Mouse (Mus musculus): ENCODE results near the gene Arhgef12. TPM values are rescaled to one million over a fixed set of nuclear protein-coding genes. Genes with fewer than 3 reads are reported as not detected.

Arhgef12 gene
- polyA plus RNA-seq, 1 experiment from 2014 or later: 16.8 TPM

- WGBS (ENCODE audit: insufficient replicate concordance): 87% methylated on average over 3 of the region's 3 CpGs
- H3K36me3 ChIP-seq (ENCODE audit: control insufficient read depth, insufficient read depth, low read length): no peaks in the 10 kb centered on the region
- H3K4me1 ChIP-seq (ENCODE audit: control insufficient read depth, insufficient read depth, low read length): peaks cover 19% of the 10 kb centered on the region
- no peak overlapping the region for H3K27ac ChIP-seq (ENCODE audit: low read depth, low read length)
- no peak overlapping the region for H3K4me3 ChIP-seq (ENCODE audit: low read depth, low read length)
- no peak overlapping the region for H3K9ac ChIP-seq (ENCODE audit: low read depth, low read length)
- H3K4me2 ChIP-seq: no peak overlapping the region
- no peaks in the 10 kb centered on the region for H3K9me3 ChIP-seq (replicated peaks; ENCODE audit: control insufficient read depth, low read length)
- H3K27me3 ChIP-seq (ENCODE audit: control insufficient read depth, insufficient read depth, low read length): no peaks in the 10 kb centered on the region
- ATAC-seq (replicated peaks; ENCODE audit: insufficient number of reproducible peaks, low FRiP score, low TSS enrichment): no peak
These were observed 28.3 kb downstream of the Arhgef12 start for GRCm38 (mm10) chr9:43078711-43079110.

DNA sequence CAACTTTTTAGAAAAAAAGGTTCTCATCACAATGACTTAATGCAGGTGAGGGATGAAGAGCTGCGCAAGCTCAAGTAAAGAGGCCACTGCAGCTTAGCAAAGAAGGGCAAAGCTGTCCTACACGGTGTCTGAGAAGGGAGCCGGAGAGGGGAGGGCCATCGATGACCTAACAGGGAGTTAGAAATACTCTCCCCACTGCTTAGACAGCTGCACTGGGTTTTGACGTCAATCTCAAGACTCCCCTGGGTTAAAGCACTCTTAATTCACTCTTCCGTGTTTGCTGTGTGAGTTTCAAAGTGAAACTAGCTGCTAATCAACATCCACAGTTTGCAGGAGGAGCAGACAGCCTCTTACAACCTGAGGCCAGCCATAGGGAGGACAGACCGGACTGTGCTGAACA is 30.9 kb downstream of the Arhgef12 start:
- no peak for ATAC-seq (replicated peaks; ENCODE audit: insufficient number of reproducible peaks, low FRiP score, low TSS enrichment)
- no peak overlapping the region for H3K4me2 ChIP-seq
- 74% methylated on average over 7 of the region's 7 CpGs for WGBS (ENCODE audit: insufficient replicate concordance)
- H3K4me1 ChIP-seq (ENCODE audit: control insufficient read depth, insufficient read depth, low read length): peaks cover 14% of the 10 kb centered on the region
- H3K9me3 ChIP-seq (replicated peaks; ENCODE audit: control insufficient read depth, low read length): no peaks in the 10 kb centered on the region
- no peaks in the 10 kb centered on the region for H3K27me3 ChIP-seq (ENCODE audit: control insufficient read depth, insufficient read depth, low read length)
- no peak overlapping the region for H3K27ac ChIP-seq (ENCODE audit: low read depth, low read length)
- no peaks in the 10 kb centered on the region for H3K36me3 ChIP-seq (ENCODE audit: control insufficient read depth, insufficient read depth, low read length)
- H3K9ac ChIP-seq (ENCODE audit: low read depth, low read length): no peak overlapping the region
- no peak overlapping the region for H3K4me3 ChIP-seq (ENCODE audit: low read depth, low read length)

DNA sequence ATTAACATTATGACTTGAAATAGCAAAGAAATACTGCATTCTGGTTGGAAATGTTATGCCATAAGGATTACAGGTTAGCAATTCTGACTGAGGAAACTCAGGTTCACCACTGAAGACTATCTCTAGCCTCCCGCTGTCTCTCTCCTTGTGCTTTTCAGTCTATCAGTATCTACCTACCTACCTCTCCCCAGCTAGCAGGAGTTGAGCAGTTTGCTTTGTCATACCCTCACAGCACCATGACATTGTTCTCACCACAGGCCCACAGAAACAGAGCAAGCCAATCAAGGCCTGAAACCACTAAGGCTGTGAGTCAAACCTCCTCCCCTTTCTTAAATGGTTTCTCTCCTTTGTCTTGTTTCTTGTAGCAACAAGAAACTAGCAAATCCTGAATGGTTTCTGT is 32.4 kb downstream of the Arhgef12 start:
- no peak for ATAC-seq (replicated peaks; ENCODE audit: insufficient number of reproducible peaks, low FRiP score, low TSS enrichment)
- WGBS (ENCODE audit: insufficient replicate concordance): 84% methylated on average over 1 of the region's 1 CpGs

GRCm38 (mm10) chr9:43071741-43072140 is 35.3 kb downstream of the Arhgef12 start:
- Histone ChIP-seq H3K27me3 (ENCODE audit: control insufficient read depth, insufficient read depth, low read length) (no peaks in the 10 kb centered on the region), H3K4me3 (ENCODE audit: low read depth, low read length) (no peak overlapping the region), H3K9ac (ENCODE audit: low read depth, low read length) (no peak overlapping the region), H3K4me1 (ENCODE audit: control insufficient read depth, insufficient read depth, low read length) (peaks cover 16% of the 10 kb centered on the region), H3K27ac (ENCODE audit: low read depth, low read length) (no peak overlapping the region), H3K4me2 (no peak overlapping the region), H3K9me3 (replicated peaks; ENCODE audit: control insufficient read depth, low read length) (no peaks in the 10 kb centered on the region), H3K36me3 (ENCODE audit: control insufficient read depth, insufficient read depth, low read length) (no peaks in the 10 kb centered on the region)
- 54% methylated on average over 2 of the region's 2 CpGs for WGBS (ENCODE audit: insufficient replicate concordance)
- ATAC-seq (replicated peaks; ENCODE audit: insufficient number of reproducible peaks, low FRiP score, low TSS enrichment): no peak

More for the DNA sequence above, 32.4 kb downstream of the Arhgef12 start:
- Histone ChIP-seq H3K4me2 (no peak overlapping the region), H3K9me3 (replicated peaks; ENCODE audit: control insufficient read depth, low read length) (no peaks in the 10 kb centered on the region), H3K27me3 (ENCODE audit: control insufficient read depth, insufficient read depth, low read length) (no peaks in the 10 kb centered on the region), H3K27ac (ENCODE audit: low read depth, low read length) (no peak overlapping the region), H3K9ac (ENCODE audit: low read depth, low read length) (no peak overlapping the region), H3K4me1 (ENCODE audit: control insufficient read depth, insufficient read depth, low read length) (peaks cover 8% of the 10 kb centered on the region), H3K36me3 (ENCODE audit: control insufficient read depth, insufficient read depth, low read length) (no peaks in the 10 kb centered on the region), H3K4me3 (ENCODE audit: low read depth, low read length) (no peak overlapping the region)

GRCm38 (mm10) chr9:43071176-43071575 is 35.9 kb downstream of the Arhgef12 start:
- no peaks in the 10 kb centered on the region for H3K9me3 ChIP-seq (replicated peaks; ENCODE audit: control insufficient read depth, low read length)
- H3K4me2 ChIP-seq: no peak overlapping the region
- H3K4me3 ChIP-seq (ENCODE audit: low read depth, low read length): no peak overlapping the region
- 33% methylated on average over 4 of the region's 4 CpGs for WGBS (ENCODE audit: insufficient replicate concordance)
- H3K27me3 ChIP-seq (ENCODE audit: control insufficient read depth, insufficient read depth, low read length): no peaks in the 10 kb centered on the region
- H3K9ac ChIP-seq (ENCODE audit: low read depth, low read length): no peak overlapping the region
- no peaks in the 10 kb centered on the region for H3K36me3 ChIP-seq (ENCODE audit: control insufficient read depth, insufficient read depth, low read length)
- no peak overlapping the region for H3K27ac ChIP-seq (ENCODE audit: low read depth, low read length)
- no peak for ATAC-seq (replicated peaks; ENCODE audit: insufficient number of reproducible peaks, low FRiP score, low TSS enrichment)
- H3K4me1 ChIP-seq (ENCODE audit: control insufficient read depth, insufficient read depth, low read length): peaks cover 13% of the 10 kb centered on the region

DNA sequence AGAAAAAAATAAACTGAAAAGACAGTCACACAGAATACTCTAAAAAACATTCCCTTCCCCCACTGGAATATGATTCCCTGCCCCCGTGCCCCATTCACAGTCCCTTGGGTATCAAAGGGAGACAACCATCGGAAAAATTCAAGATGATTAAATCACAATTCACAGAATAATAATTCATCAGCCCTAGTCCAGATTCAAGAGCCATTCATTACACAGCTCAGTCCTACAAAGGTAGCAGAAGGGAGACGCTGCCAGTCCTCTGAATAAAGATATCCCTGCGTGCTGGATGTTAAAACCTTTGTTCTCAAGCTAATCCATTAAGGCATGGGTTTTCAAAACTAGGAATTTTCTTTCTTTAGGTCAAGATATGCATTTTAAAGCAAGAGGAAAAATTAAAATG is 36.5 kb downstream of the Arhgef12 start:
- no peaks in the 10 kb centered on the region for H3K9me3 ChIP-seq (replicated peaks; ENCODE audit: control insufficient read depth, low read length)
- no peaks in the 10 kb centered on the region for H3K36me3 ChIP-seq (ENCODE audit: control insufficient read depth, insufficient read depth, low read length)
- peaks cover 12% of the 10 kb centered on the region for H3K4me1 ChIP-seq (ENCODE audit: control insufficient read depth, insufficient read depth, low read length)
- no peak overlapping the region for H3K4me3 ChIP-seq (ENCODE audit: low read depth, low read length)
- no peak overlapping the region for H3K27ac ChIP-seq (ENCODE audit: low read depth, low read length)
- ATAC-seq (replicated peaks; ENCODE audit: insufficient number of reproducible peaks, low FRiP score, low TSS enrichment): no peak
- no peak overlapping the region for H3K4me2 ChIP-seq
- no peaks in the 10 kb centered on the region for H3K27me3 ChIP-seq (ENCODE audit: control insufficient read depth, insufficient read depth, low read length)
- no peak overlapping the region for H3K9ac ChIP-seq (ENCODE audit: low read depth, low read length)
- WGBS (ENCODE audit: insufficient replicate concordance): 78% methylated on average over 4 of the region's 4 CpGs

- no peak overlapping the region for H3K4me2 ChIP-seq
- H3K36me3 ChIP-seq (ENCODE audit: control insufficient read depth, insufficient read depth, low read length): no peaks in the 10 kb centered on the region
- H3K9me3 ChIP-seq (replicated peaks; ENCODE audit: control insufficient read depth, low read length): no peaks in the 10 kb centered on the region
- H3K4me3 ChIP-seq (ENCODE audit: low read depth, low read length): no peak overlapping the region
- no peak overlapping the region for H3K9ac ChIP-seq (ENCODE audit: low read depth, low read length)
- no peak for ATAC-seq (replicated peaks; ENCODE audit: insufficient number of reproducible peaks, low FRiP score, low TSS enrichment)
- WGBS (ENCODE audit: insufficient replicate concordance): 89% methylated on average over 2 of the region's 2 CpGs
- H3K27ac ChIP-seq (ENCODE audit: low read depth, low read length): no peak overlapping the region
- no peaks in the 10 kb centered on the region for H3K27me3 ChIP-seq (ENCODE audit: control insufficient read depth, insufficient read depth, low read length)
- H3K4me1 ChIP-seq (ENCODE audit: control insufficient read depth, insufficient read depth, low read length): peaks cover 12% of the 10 kb centered on the region
These were observed 36.9 kb downstream of the Arhgef12 start for GRCm38 (mm10) chr9:43070153-43070552.

DNA sequence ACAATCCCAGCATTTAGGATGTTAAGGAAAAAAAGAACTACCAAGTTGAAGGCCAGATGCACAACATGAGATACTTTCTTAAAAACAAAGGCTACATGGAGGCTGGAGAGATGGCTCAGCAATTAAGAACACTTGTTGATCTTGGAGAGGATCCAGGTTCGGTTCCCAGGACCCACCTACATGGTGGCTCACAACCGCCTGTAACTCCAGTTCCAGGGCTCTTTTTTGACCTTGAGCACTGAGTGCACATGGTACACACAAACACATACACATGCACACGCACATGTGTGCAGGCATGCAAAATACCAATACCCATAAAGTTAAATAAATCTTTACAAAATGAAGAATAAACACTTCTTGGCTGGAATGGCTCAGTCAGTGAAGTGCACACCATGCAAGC is 39.1 kb downstream of the Arhgef12 start:
- H3K27me3 ChIP-seq (ENCODE audit: control insufficient read depth, insufficient read depth, low read length): no peaks in the 10 kb centered on the region
- H3K9me3 ChIP-seq (replicated peaks; ENCODE audit: control insufficient read depth, low read length): no peaks in the 10 kb centered on the region
- no peak overlapping the region for H3K4me2 ChIP-seq
- no peak overlapping the region for H3K27ac ChIP-seq (ENCODE audit: low read depth, low read length)
- peaks cover 12% of the 10 kb centered on the region for H3K4me1 ChIP-seq (ENCODE audit: control insufficient read depth, insufficient read depth, low read length)
- no peaks in the 10 kb centered on the region for H3K36me3 ChIP-seq (ENCODE audit: control insufficient read depth, insufficient read depth, low read length)
- H3K4me3 ChIP-seq (ENCODE audit: low read depth, low read length): no peak overlapping the region
- H3K9ac ChIP-seq (ENCODE audit: low read depth, low read length): no peak overlapping the region
- ATAC-seq (replicated peaks; ENCODE audit: insufficient number of reproducible peaks, low FRiP score, low TSS enrichment): no peak
- 76% methylated on average over 3 of the region's 3 CpGs for WGBS (ENCODE audit: insufficient replicate concordance)

GRCm38 (mm10) chr9:43065231-43065630 is 41.8 kb downstream of the Arhgef12 start:
- Histone ChIP-seq H3K4me2 (no peak overlapping the region), H3K36me3 (ENCODE audit: control insufficient read depth, insufficient read depth, low read length) (no peaks in the 10 kb centered on the region), H3K4me1 (ENCODE audit: control insufficient read depth, insufficient read depth, low read length) (peaks cover 8% of the 10 kb centered on the region; the same call in 1 of the 2 replicates), H3K27ac (ENCODE audit: low read depth, low read length) (no peak overlapping the region), H3K27me3 (ENCODE audit: control insufficient read depth, insufficient read depth, low read length) (no peaks in the 10 kb centered on the region), H3K9me3 (replicated peaks; ENCODE audit: control insufficient read depth, low read length) (no peaks in the 10 kb centered on the region), H3K9ac (ENCODE audit: low read depth, low read length) (no peak overlapping the region), H3K4me3 (ENCODE audit: low read depth, low read length) (no peak overlapping the region)
- WGBS (ENCODE audit: insufficient replicate concordance): 78% methylated on average over 4 of the region's 4 CpGs
- ATAC-seq (replicated peaks; ENCODE audit: insufficient number of reproducible peaks, low FRiP score, low TSS enrichment): no peak

All from heart, embryonic 11.5 days (tissue).